Mouse (Mus musculus) adrenal gland, postnatal 4 days (tissue): ENCODE measurements around the gene H2-Ke6. TPM values are rescaled to one million over a fixed set of nuclear protein-coding genes. Genes with fewer than 3 reads are reported as not detected.
A peak's percentile ranks its signal among the peaks of the same experiment; 100 is the strongest.

ENCODE experiments used
- DNase-seq, 2 experiments: peaks; one replicate each; pipeline ENCODE4 v3.0.0; 2021 to 2022; ENCODE audit warnings: low spot score in 2 of 2, mixed read lengths in 2 of 2
- long read RNA-seq, 2 experiments: library from polyadenylated mRNA; stranded (forward); transcript quantifications; one replicate each; pipeline ENCODE4 v2.0.0; 2021
- total RNA-seq, 2 experiments: library from RNA; stranded (reverse); gene quantifications; 2 replicates each; pipeline ENCODE4 v1.2.3; 2021

Gene H2-Ke6
- 100 to 1,000 TPM; 135 to 144 TPM for total RNA-seq
- long read RNA-seq, experiment 1, transcript H2-Ke6-201 (9 exons, 965 nt): major isoform, 77 of 216 reads
- long read RNA-seq, experiment 1, partial matches to known transcripts: 115 of 216 reads
- long read RNA-seq, experiment 1, other reads (novel, unspliced or antisense): 18 of 216 reads
- long read RNA-seq, experiment 2, transcript H2-Ke6-201 (9 exons, 965 nt): major isoform, 66 of 102 reads
- long read RNA-seq, experiment 2, partial matches to known transcripts: 8 of 102 reads
- long read RNA-seq, experiment 2, other reads (novel, unspliced or antisense): 20 of 102 reads

DNA sequence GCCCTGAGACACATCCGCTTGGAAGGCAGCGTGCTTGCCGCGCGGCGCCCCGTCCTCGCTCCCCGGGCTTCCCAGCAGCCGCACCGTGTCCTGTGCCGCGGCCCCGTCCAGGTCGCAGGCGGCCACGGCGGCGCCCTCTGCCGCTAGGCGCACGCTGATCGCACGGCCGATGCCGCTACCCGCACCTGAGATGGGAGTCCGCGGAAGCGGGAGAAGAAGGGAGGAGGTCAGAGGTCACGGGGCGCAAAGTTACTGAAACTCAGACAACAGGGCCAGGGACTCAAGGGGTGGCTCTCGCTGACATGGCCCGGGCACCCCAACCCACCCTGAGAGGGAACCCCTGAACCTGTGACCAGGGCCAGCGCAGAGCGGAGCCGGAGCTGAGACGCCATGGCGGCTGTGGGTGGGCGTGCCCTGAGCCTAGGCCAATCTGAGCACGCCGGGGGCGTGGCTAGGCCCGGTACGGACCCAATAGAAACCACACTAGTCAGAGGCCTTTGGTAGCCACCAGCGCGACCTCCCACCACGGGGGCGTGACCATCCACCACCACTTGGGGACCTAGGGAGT, at the start of gene H2-Ke6:
Gene H2-Ke6 (minus strand): TSS at position 405 of the 568 bp plus-strand sequence.
- DNase-seq: peak; percentile 83 to 86

DNA sequence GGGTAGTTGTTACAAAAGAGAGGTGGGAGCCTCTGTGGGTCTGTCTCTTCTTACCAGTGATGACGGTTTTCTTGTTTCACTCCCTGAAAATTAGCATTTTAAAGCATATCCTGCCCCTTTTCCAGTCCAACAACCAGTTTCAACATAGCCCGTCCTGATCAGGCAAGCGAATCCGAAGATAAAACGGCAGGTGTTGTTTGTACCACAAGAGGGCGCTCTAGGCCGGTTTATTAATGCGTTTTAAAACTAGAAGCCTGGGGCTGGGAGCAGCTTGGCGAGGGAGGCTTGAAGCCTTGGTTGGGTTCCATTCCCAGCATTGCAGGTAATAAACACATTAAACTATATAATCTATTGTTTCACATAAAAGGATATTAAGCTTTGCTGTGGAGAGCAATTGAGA, 49.7 kb upstream of the H2-Ke6 start:
- peak; percentile 43 to 50 for DNase-seq

GRCm38 (mm10) chr17:34075271-34075670, 47.4 kb upstream of the H2-Ke6 start:
- DNase-seq: peak in 1 of 2 experiments; percentile 27

- DNase-seq: no peak
Measured at GRCm38 (mm10) chr17:34072091-34072490, 44.2 kb upstream of the H2-Ke6 start.

GRCm38 (mm10) chr17:34068864-34069263, 41.0 kb upstream of the H2-Ke6 start:
- DNase-seq: no peak

DNA sequence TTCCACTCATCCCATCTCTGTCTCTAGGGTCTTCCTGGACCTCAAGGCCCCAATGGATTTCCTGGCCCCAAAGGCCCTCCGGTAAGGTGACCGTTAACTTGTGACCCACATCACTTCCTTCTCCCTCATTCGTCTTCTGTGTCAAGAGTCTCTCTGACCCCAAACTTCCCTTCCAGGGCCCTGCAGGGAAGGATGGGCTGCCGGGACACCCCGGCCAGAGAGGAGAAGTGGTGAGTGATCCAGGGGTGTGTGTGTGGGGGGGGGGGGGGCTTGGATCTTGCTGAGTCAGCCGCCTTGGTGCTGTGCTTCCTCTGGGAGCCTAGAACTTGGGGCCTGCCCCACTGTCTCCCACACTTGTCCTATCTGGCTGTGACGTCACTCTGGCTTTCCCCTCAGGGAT, 29.4 kb upstream of the H2-Ke6 start:
- no peak for DNase-seq

DNA sequence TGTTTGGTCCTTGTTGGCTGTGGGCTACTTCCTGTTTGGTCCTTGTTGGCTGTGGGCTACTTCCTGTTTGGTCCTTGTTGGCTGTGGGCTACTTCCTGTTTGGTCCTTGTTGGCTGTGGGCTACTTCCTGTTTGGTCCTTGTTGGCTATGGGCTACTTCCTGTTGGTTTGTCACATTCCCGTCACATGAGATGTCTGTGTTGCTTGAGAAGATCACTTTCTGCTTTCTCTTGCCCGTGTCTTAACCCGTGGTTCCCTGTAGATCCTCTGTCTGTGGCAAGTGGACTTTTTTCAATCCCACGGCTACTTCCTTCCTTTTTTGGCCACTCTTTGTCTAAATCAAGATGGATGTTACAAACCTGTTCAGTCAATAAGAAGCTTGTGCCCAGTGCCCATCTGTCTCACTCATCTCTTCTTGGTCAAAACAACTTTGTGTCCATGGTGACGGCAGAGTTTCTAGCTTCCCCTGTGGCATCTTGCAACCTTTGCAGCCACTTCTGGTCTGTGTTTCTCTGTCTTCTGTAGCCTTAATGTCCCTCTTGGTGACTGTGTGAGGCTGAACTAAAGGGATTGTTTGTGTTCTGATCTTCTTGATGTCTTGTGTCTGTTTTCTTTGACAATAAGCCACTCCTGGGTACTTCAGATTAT, 19.7 kb upstream of the H2-Ke6 start:
- no peak for DNase-seq

DNA sequence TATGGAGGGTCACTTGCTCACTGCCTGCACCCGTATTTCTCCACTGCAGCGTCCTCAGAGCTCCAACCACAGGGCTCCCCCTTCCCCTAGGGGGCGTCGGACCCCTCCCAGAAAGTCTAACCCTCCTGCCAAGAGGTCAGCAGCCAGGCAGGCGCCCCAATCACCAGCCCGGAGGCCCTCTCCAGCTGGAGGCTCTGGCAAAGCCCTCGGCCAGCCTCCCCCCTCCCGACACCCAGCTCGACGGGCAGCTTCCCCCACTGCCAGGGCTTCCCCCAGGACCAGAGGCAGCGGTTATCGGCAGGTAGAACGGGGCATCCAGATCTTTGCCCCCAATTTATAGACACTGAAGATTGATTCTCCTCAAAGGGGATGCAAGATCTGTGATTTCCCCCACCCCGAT, 18.1 kb upstream of the H2-Ke6 start:
- no peak for DNase-seq

GRCm38 (mm10) chr17:34039562-34040450, 11.9 kb upstream of the H2-Ke6 start:
- no peak for DNase-seq

- no peak for DNase-seq
Measured at GRCm38 (mm10) chr17:34038878-34039561, 11.2 kb upstream of the H2-Ke6 start, which contains the start of gene Col11a2. Gene Col11a2, plus strand, starts transcription at chr17:34039437.

DNA sequence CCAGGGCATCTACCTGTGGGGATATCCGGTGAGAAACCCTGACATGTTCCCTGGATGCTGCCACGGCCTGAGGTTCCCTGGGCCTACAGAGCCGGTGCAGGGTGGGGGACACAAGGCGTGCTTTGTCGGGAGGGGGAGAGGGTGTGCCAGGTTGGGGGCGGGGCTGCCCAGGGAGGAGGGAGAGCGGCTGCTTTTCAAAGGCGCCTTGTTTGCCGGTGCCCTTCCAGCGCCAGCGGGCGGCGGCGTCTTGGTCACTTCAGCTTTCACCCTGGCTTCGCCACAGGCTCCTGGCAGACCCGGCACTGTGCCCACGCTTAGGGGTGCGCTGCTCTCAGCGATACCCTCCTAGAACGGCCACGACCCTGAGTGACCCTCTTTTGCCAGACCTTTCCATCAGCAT, 10.6 kb upstream of the H2-Ke6 start:
- DNase-seq: no peak

DNA sequence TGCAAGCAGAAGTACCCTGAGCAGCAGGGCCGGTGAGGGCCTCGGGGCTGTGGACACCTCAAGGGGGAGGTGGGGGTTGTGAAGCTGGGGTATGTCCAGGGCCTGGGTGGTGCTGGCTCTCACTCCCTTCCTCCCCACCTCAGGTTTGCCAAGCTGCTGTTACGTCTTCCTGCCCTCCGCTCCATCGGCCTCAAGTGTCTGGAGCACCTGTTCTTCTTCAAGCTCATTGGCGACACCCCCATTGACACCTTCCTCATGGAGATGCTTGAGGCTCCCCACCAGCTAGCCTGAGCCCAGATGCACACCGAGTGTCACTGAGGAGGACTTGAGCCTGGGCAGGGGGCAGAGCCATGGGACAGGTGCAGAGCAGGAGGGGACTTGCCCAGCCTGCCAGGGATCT, 9.4 kb upstream of the H2-Ke6 start:
- no peak for DNase-seq

DNA sequence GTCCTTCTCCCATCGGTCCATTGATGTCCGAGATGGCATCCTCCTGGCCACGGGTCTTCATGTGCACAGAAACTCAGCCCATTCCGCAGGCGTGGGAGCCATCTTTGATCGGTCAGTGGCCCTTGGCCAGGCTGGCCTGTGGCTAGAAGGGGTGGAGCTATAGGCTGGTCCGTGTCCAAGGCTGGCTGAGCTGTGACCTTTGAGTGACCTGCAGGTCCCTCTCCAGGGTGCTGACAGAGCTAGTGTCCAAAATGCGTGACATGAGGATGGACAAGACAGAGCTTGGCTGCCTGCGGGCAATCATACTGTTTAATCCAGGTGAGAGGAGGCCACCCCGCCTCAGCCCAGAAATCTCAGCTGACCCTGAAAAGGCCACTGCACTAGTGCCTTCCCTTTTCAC, 8.8 kb upstream of the H2-Ke6 start:
- DNase-seq: no peak

DNA sequence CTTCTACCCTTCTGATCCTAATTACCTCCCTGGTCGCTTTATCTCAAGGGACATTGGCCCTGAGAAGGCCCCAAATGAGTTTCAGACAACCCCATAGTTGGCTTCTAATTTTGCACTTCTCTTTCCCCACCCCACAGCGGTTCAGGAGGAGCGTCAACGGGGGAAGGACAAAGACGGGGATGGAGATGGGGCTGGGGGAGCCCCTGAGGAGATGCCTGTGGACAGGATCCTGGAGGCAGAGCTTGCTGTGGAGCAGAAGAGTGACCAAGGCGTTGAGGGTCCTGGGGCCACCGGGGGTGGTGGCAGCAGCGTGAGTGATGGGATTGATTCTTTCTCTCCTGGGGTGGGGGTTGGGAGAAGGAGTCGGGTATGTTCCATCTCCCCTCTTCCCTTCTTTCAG, 7.7 kb upstream of the H2-Ke6 start:
- no peak for DNase-seq

- no peak for DNase-seq
Measured at GRCm38 (mm10) chr17:34034064-34034463, 6.2 kb upstream of the H2-Ke6 start.

GRCm38 (mm10) chr17:34033441-34033840, 5.6 kb upstream of the H2-Ke6 start:
- DNase-seq: no peak

GRCm38 (mm10) chr17:34032806-34033205, 4.9 kb upstream of the H2-Ke6 start:
- no peak for DNase-seq

GRCm38 (mm10) chr17:34032174-34032632, 4.3 kb upstream of the H2-Ke6 start:
- no peak for DNase-seq

DNA sequence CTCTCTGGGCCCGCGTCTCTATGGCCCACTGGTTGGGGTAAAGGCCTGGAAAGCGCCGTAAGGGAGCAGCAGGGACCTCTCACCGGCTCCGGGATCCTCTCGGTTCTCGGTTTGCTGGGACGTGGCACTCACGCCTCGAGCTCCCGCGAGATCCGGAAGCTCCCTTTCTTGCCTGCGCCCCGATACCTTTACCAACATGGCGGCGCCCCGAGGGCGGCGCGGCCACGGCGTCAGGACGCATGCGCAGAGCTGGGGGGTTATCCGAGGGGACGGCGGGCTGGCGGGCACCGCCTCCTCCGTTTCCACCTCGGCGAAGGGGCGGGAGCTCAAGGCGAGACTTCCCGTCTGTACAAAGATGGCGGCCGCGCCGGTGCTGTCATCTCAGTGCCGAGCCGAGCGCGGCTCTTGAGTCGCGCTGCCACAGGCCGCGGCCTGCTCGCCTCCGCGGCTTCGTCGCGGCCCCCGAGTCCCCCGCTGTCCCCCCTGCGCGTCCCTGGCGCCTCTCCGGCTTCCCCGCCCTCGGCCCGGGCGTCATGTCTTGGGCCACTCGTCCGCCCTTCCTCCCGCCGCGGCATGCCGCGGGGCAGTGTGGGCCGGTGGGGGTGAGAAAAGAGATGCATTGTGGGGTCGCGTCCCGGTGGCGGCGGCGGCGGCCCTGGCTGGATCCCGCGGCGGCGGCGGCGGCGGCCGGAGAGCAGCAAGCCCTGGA, 3.8 kb upstream of the H2-Ke6 start, which contains the start of the genes Slc39a7 and Rxrb:
Gene Slc39a7 (minus strand): TSS at position 218 of the 709 bp plus-strand sequence.
Gene Rxrb (plus strand): TSS at position 348 of the 709 bp plus-strand sequence.
- peak; percentile 98 to 99 for DNase-seq

GRCm38 (mm10) chr17:34030861-34031326, 3.0 kb upstream of the H2-Ke6 start:
- no peak for DNase-seq
